Mouse (Mus musculus) lung, postnatal 0 days (tissue): ENCODE measurements around the gene Fndc11.

Experiments
- CTCF ChIP-seq: IDR thresholded peaks from 2 replicates; pipeline ENCODE4 v1.5.1; 2016; ENCODE audit warnings: antibody characterized with exemption, mild to moderate bottlenecking
- EP300 ChIP-seq: IDR thresholded peaks from 2 replicates; pipeline ENCODE4 v1.6.1; 2016; ENCODE audit warnings: antibody characterized with exemption, mild to moderate bottlenecking, control low read depth

- TF ChIP-seq EP300, result no peak
- no peak for TF ChIP-seq CTCF
These were observed 17.6 kb downstream of the Fndc11 start for GRCm38 (mm10) chr2:181237251-181238014.
